Mouse (Mus musculus): ENCODE results near the gene Prss43. TPM values are rescaled to one million over a fixed set of nuclear protein-coding genes. Genes with fewer than 3 reads are reported as not detected.
"Not testable (repeated sequence)": the region's sequence is repeated elsewhere in the genome, so short reads cannot be mapped to it uniquely, and the experiment has no call there.

The Prss43 gene
- polyA plus RNA-seq, 1 experiment from 2014 or later = not detected

GRCm38 (mm10) chr9:110810051-110810450, 16.4 kb upstream of the Prss43 start:
- Histone ChIP-seq H3K9ac (no peak overlapping the region), H3K4me3 (replicated peaks) (no peak overlapping the region), H3K4me2 (no peak overlapping the region), H3K4me1 (no peaks in the 10 kb centered on the region), H3K27ac (no peak overlapping the region), H3K36me3 (replicated peaks) (no peaks in the 10 kb centered on the region), H3K27me3 (no peaks in the 10 kb centered on the region), H3K9me3 (no peaks in the 10 kb centered on the region)
- 85% methylated on average over 4 of the region's 4 CpGs for WGBS
- ATAC-seq (ENCODE audit: low FRiP score) = no peak

DNA sequence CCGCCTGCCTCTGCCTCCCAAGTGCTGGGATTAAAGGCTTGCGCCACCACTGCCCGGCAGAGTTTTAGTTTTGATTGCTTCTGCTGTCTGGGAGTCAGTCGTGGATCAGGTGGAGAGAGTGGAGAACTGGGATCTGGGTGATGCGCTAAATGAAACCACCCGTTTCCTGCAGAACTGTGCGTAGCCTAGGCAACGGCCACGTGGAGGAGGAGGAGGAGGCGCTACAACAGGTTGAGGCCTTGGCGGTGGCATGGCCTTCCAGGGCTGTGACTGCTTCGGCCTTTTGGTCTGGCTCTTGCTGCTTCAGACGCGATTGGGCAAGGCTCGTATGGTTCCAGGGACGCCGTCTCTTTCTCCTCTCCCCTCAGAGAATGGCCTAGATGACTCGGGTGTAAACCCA, 12.7 kb upstream of the Prss43 start, which contains the start of gene Prss44:
Prss44 (plus strand) TSS at position 206 of the 400 bp plus-strand sequence.
- Histone ChIP-seq H3K9ac (no peak within 1 kb of the TSS), H3K4me3 (replicated peaks) (no peak within 1 kb of the TSS), H3K27ac (no peak within 1 kb of the TSS), H3K4me2 (no peak within 1 kb of the TSS), H3K9me3 (no peaks in the 10 kb centered on the region), H3K4me1 (no peaks in the 10 kb centered on the region), H3K27me3 (no peaks in the 10 kb centered on the region), H3K36me3 (replicated peaks) (no peaks in the 10 kb centered on the region)
- 74% methylated on average over 18 of the region's 18 CpGs for WGBS
- no peak for ATAC-seq (ENCODE audit: low FRiP score)

DNA sequence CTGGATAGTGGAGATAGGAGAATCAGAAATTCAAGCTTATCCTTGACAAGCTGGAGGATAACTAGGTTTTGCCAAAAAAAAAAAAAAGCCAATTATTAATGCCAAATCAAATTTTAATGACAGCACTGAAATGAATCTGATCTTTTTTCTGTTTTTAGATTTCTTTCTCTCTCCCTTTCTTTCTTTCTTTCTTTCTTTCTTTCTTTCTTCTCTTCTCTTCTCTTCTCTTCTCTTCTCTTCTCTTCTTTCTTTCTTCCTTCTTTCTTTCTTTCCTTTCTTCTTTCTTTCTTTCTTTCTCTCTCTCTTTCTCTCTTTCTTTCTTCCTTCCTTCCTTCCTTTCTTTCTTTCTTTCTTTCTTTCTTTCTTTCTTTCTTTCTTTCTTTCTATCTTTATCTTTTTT, 5.9 kb upstream of the Prss43 start:
- not testable (repeated sequence) for ATAC-seq (ENCODE audit: low FRiP score); H3K36me3 ChIP-seq (replicated peaks); H3K9me3 ChIP-seq; H3K4me1 ChIP-seq; H3K4me2 ChIP-seq; H3K4me3 ChIP-seq (replicated peaks); H3K27ac ChIP-seq; H3K9ac ChIP-seq; H3K27me3 ChIP-seq

GRCm38 (mm10) chr9:110821436-110821835, 5.1 kb upstream of the Prss43 start:
- Histone ChIP-seq H3K36me3 (replicated peaks) (no peaks in the 10 kb centered on the region), H3K9ac (no peak overlapping the region), H3K4me2 (no peak overlapping the region), H3K9me3 (no peaks in the 10 kb centered on the region), H3K27ac (no peak overlapping the region), H3K27me3 (no peaks in the 10 kb centered on the region), H3K4me3 (replicated peaks) (no peak overlapping the region), H3K4me1 (no peaks in the 10 kb centered on the region)
- 84% methylated on average over 7 of the region's 7 CpGs for WGBS
- ATAC-seq (ENCODE audit: low FRiP score) = no peak

DNA sequence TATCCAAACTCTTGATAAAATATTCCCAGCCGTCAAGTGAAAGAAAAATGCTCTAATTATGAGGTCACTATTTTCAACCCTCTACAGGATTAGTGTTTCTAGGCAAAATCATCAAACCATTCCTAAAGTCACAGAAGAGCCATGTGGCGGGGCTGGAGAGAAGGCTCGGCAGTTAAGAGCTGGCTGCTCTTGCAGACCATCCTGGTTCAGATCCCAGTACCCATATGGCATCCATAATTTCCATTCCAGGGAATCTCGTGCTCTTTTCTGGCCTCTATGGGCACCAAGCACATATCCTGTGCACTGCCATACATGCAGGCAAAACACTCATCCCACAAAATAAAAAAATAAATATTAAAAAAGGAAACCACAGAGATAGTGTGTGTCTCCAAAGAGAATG, 1.1 kb upstream of the Prss43 start:
- Histone ChIP-seq H3K36me3 (replicated peaks) (no peaks in the 10 kb centered on the region), H3K9ac (no peak overlapping the region), H3K4me2 (no peak overlapping the region), H3K27ac (no peak overlapping the region), H3K9me3 (no peaks in the 10 kb centered on the region), H3K4me3 (replicated peaks) (no peak overlapping the region), H3K27me3 (no peaks in the 10 kb centered on the region), H3K4me1 (no peaks in the 10 kb centered on the region)
- no peak for ATAC-seq (ENCODE audit: low FRiP score)
- WGBS = 80% methylated on average over 4 of the region's 4 CpGs

GRCm38 (mm10) chr9:110825832-110826231, 658 bp upstream of the Prss43 start:
- no peak for ATAC-seq (ENCODE audit: low FRiP score)
- 77% methylated on average over 7 of the region's 7 CpGs for WGBS
- Histone ChIP-seq H3K36me3 (replicated peaks) (no peaks in the 10 kb centered on the region), H3K27me3 (no peaks in the 10 kb centered on the region), H3K4me3 (replicated peaks) (no peak overlapping the region), H3K9ac (no peak overlapping the region), H3K9me3 (no peaks in the 10 kb centered on the region), H3K27ac (no peak overlapping the region), H3K4me2 (no peak overlapping the region), H3K4me1 (no peaks in the 10 kb centered on the region)

- peaks cover 5% of the 10 kb centered on the region for H3K4me1 ChIP-seq
- H3K36me3 ChIP-seq (replicated peaks) = no peaks in the 10 kb centered on the region
- H3K27me3 ChIP-seq = no peaks in the 10 kb centered on the region
- ATAC-seq (ENCODE audit: low FRiP score) = no peak
- H3K4me2 ChIP-seq = no peak overlapping the region
- H3K4me3 ChIP-seq (replicated peaks) = no peak overlapping the region
- no peak overlapping the region for H3K27ac ChIP-seq
- WGBS = 80% methylated on average over 5 of the region's 5 CpGs
- H3K9me3 ChIP-seq = no peaks in the 10 kb centered on the region
- no peak overlapping the region for H3K9ac ChIP-seq
Observed at GRCm38 (mm10) chr9:110833021-110833420, 6.5 kb downstream of the Prss43 start.

GRCm38 (mm10) chr9:110834411-110834810, 7.9 kb downstream of the Prss43 start, which contains the start of gene Prss45:
TSS of gene Prss45 (plus strand) at chr9:110834588.
- Histone ChIP-seq H3K4me2 (0 out of 2 replicates have a peak within 1 kb of the TSS, but pooled peaks have one; percentile 15), H3K4me3 (replicated peaks) (no peak within 1 kb of the TSS), H3K27ac (no peak within 1 kb of the TSS), H3K36me3 (replicated peaks) (no peaks in the 10 kb centered on the region), H3K9me3 (no peaks in the 10 kb centered on the region), H3K9ac (no peak within 1 kb of the TSS), H3K4me1 (peaks cover 5% of the 10 kb centered on the region), H3K27me3 (no peaks in the 10 kb centered on the region)
- no peak for ATAC-seq (ENCODE audit: low FRiP score)
- WGBS = 73% methylated on average over 19 of the region's 19 CpGs

DNA sequence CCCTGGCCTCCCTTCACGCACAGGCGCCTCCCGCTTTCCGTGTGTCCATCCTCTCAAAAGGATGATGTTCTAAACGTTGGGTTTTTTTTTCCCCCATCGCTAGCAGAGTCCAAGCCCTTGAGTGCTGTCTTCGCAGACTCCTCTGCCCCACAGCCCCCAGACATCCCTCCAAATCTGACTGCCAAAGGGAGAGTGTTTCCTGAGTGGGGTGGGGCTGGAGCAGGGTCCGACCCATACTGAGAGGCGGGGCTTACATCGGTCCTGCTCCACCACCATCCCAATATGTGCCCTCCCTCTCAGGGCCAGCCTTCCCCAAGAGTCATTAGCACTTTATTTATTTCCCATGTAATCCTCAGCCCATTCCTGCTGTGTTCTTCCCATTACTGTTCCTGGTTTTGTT, 8.5 kb downstream of the Prss43 start:
- Histone ChIP-seq H3K4me1 (peaks cover 5% of the 10 kb centered on the region), H3K36me3 (replicated peaks) (no peaks in the 10 kb centered on the region), H3K27me3 (no peaks in the 10 kb centered on the region), H3K4me2 (0 out of 2 replicates have a peak overlapping the region, but pooled peaks have one; percentile 15), H3K4me3 (replicated peaks) (no peak overlapping the region), H3K9ac (no peak overlapping the region), H3K9me3 (no peaks in the 10 kb centered on the region), H3K27ac (no peak overlapping the region)
- 33% methylated on average over 10 of the region's 10 CpGs for WGBS
- ATAC-seq (ENCODE audit: low FRiP score) = no peak

DNA sequence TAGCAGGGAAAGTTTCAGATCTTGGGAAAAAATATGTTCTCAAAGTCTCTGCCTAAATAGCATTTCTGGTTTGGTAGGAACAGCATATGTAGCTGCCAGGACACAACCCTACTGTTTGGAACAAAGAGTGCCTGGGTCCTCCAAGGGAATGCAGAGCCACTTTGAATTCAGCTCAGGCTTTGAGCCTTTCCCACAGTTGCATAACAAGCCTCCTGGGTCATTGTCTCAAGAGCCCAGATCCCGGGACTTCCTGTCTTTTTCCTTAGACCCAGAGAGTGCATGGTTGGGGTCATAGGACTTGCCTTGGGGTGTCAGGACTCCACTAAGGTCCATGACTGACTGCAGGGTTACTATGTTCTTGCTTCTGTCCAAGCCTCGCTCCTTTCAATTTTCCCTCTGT, 9.6 kb downstream of the Prss43 start:
- Histone ChIP-seq H3K27me3 (no peaks in the 10 kb centered on the region), H3K9ac (no peak overlapping the region), H3K4me2 (no peak overlapping the region), H3K27ac (no peak overlapping the region), H3K4me3 (replicated peaks) (no peak overlapping the region), H3K4me1 (peaks cover 10% of the 10 kb centered on the region), H3K36me3 (replicated peaks) (no peaks in the 10 kb centered on the region), H3K9me3 (no peaks in the 10 kb centered on the region)
- no peak for ATAC-seq (ENCODE audit: low FRiP score)
- WGBS = 51% methylated on average over 2 of the region's 2 CpGs

DNA sequence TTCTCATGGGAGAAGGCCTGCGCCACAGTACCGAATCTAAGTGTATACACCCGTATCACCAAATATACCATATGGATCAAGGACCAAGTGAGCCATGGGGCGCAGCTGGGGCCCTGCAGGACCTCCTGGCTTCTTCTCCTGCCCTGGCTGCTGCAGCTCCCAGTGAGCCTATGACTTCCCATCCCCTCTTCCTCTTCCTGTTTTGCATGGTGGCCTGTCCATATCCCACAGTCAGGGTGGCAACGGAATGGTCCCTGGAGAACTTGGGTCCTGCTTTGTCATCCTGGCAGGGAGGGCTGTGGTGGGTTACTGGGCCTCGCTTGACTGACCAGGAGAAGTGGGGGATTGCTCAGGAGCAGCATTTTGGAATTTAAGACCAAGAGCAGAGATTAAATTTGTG, 14.4 kb downstream of the Prss43 start:
- Histone ChIP-seq H3K9ac (no peak overlapping the region), H3K27me3 (no peaks in the 10 kb centered on the region), H3K4me1 (peaks cover 9% of the 10 kb centered on the region), H3K9me3 (no peaks in the 10 kb centered on the region), H3K36me3 (replicated peaks) (no peaks in the 10 kb centered on the region), H3K27ac (no peak overlapping the region), H3K4me2 (no peak overlapping the region), H3K4me3 (replicated peaks) (no peak overlapping the region)
- 89% methylated on average over 6 of the region's 6 CpGs for WGBS
- no peak for ATAC-seq (ENCODE audit: low FRiP score)

DNA sequence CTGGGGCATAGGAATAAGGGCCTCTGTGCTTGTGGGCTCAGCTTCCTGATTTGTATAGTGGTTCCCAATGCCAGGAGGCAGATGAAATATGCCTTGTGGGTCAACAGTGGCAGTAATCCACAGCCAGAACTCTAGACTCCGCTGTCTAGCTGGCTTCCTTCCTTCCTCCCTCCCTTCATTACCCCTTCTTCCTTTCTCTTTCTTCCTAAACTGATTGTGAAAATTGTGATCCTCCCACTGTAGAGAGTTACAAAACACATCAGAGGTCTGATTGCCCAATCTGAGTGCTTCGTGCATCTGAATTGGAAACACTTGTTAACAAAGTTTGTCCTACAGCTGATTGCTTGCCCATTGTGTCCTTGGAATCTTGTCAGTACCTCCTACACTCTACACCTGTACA, 14.9 kb downstream of the Prss43 start:
- Histone ChIP-seq H3K4me1 (peaks cover 5% of the 10 kb centered on the region; the same call in 1 of the 2 replicates), H3K27ac (no peak overlapping the region), H3K4me2 (no peak overlapping the region), H3K4me3 (replicated peaks) (no peak overlapping the region), H3K9me3 (no peaks in the 10 kb centered on the region), H3K36me3 (replicated peaks) (no peaks in the 10 kb centered on the region), H3K9ac (no peak overlapping the region), H3K27me3 (no peaks in the 10 kb centered on the region)
- 86% methylated on average over 2 of the region's 2 CpGs for WGBS
- ATAC-seq (ENCODE audit: low FRiP score) = no peak

- ATAC-seq (ENCODE audit: low FRiP score) = no peak
- H3K4me3 ChIP-seq (replicated peaks) = no peak within 1 kb of the TSS
- H3K36me3 ChIP-seq (replicated peaks) = no peaks in the 10 kb centered on the region
- H3K4me1 ChIP-seq = peaks cover 5% of the 10 kb centered on the region; the same call in 1 of the 2 replicates
- 78% methylated on average over 10 of the region's 10 CpGs for WGBS
- no peak within 1 kb of the TSS for H3K27ac ChIP-seq
- H3K27me3 ChIP-seq = no peaks in the 10 kb centered on the region
- H3K4me2 ChIP-seq = no peak within 1 kb of the TSS
- no peak within 1 kb of the TSS for H3K9ac ChIP-seq
- H3K9me3 ChIP-seq = no peaks in the 10 kb centered on the region
Observed at GRCm38 (mm10) chr9:110844206-110844605, 17.7 kb downstream of the Prss43 start, which contains the start of gene Prss46. TSS of gene Prss46 (plus strand) at chr9:110844506.

Data from forebrain, embryonic 12.5 days (tissue).